Mouse (Mus musculus) erythroblast, embryonic 14.5 days (primary cell): ENCODE measurements around the gene Rsad1. TPM values are rescaled to one million over a fixed set of nuclear protein-coding genes. Genes with fewer than 3 reads are reported as not detected.

ENCODE experiments used
- H3K27me3 ChIP-seq: 2 replicates; pipeline ENCODE4 v1.6.1; 2012; ENCODE audit warnings: inconsistent platforms; ENCODE audit not compliant: control insufficient read depth
- H3K36me3 ChIP-seq: 2 replicates; pipeline ENCODE4 v1.6.1; 2012; ENCODE audit warnings: mild to moderate bottlenecking, inconsistent platforms; ENCODE audit not compliant: control insufficient read depth
- H3K4me1 ChIP-seq: 2 replicates; pipeline ENCODE4 v1.6.1; 2012; ENCODE audit warnings: inconsistent platforms; ENCODE audit not compliant: control insufficient read depth
- H3K4me3 ChIP-seq: replicated peaks from 2 replicates; pipeline ENCODE3; 2012; ENCODE audit warnings: moderate library complexity, mild to moderate bottlenecking, inconsistent platforms
- H3K9me3 ChIP-seq: 2 replicates; pipeline ENCODE4 v1.6.1; 2012; ENCODE audit warnings: low read length, inconsistent platforms, mixed read lengths; ENCODE audit not compliant: control insufficient read depth
- GATA1 ChIP-seq: IDR thresholded peaks from 2 replicates; pipeline ENCODE4 v1.6.1; 2012; ENCODE audit warnings: low read length, inconsistent platforms, mixed read lengths
- TAL1 ChIP-seq: IDR thresholded peaks from 3 replicates; pipeline ENCODE4 v1.6.1; 2012; ENCODE audit warnings: low read length, inconsistent platforms, mixed read lengths
- polyA plus RNA-seq: library from polyadenylated mRNA; stranded (reverse); fragments of >175 nt; gene quantifications from 2 replicates; pipeline ENCODE4 v1.2.3, GENCODE M21; 2012

Rsad1 gene
- 0.02 TPM in 1 of 2 replicates, not detected in the other for polyA plus RNA-seq

- Histone ChIP-seq H3K4me1 (peaks cover 18% of the 10 kb centered on the region), H3K4me3 (peak within 1 kb of the TSS; percentile 66), H3K27me3 (0 out of 2 replicates have a peak, but pooled peaks cover 3% of the 10 kb centered on the region), H3K9me3 (peaks cover 4% of the 10 kb centered on the region; the same call in 1 of the 2 replicates), H3K36me3 (no peaks in the 10 kb centered on the region)
- TF ChIP-seq GATA1 (no peak), TAL1 (no peak)
Observed at GRCm38 (mm10) chr11:94548888-94549690, at the start of gene Rsad1. Gene Rsad1 (minus strand): TSS chr11:94549255.

DNA sequence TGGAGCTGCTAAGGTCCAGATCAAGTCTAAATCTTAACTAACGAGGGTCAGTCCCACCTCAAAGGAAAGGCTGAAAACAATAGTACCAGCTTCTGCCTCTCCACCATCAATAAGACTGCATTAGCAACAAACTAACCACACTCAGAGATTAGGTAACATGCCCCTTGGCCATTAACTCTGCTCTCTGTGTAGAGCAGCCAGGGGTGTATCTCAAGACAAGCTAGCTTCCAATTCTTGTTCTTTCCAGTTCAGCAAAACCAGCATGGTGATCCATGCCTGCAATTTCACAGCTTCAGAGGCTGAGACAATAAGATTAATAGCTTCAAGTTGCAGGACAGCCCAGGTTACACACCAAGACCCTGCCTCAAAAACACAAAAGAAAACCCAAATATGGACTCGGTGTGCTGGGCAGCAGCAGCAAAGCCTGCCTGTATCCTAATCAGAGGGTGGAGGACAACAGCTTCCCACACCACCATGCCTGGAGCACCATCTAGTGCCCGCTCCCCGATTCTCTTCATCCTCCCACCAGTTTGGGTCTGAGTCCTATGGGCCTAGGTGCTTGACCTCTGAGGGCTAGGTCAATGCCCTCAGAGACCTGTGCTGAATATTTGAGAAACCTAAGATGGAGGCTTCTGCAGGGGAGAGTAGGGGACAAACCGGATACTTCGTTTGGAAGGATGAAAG lies 49.5 kb upstream of the Rsad1 start:
- Histone ChIP-seq H3K36me3 (no peaks in the 10 kb centered on the region), H3K4me3 (no peak overlapping the region), H3K9me3 (no peaks in the 10 kb centered on the region), H3K4me1 (peaks cover 10% of the 10 kb centered on the region), H3K27me3 (peaks cover 18% of the 10 kb centered on the region)
- TF ChIP-seq GATA1: no peak
- no peak for TF ChIP-seq TAL1

DNA sequence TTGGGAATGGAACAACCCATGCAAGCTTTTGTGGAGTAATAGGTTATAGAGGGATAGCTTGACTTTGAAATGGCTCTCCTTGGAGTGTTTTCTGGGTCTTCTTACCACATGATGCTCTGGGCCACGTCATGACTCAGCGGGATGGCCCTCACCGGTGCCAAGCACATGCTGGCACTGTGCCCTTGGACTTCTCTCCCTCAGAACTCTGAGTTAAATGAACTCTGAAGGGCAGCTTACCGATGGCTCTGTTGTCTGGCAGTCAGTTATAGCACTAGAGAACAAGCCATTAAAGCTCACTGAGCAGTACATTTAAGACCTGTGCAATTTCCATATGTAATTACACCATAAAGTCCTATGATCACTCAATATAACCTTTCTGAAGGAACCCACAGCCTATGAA lies 48.3 kb upstream of the Rsad1 start:
- TF ChIP-seq TAL1 (no peak), GATA1 (no peak)

GRCm38 (mm10) chr11:94596311-94596852 lies 47.3 kb upstream of the Rsad1 start:
- H3K9me3 ChIP-seq: no peaks in the 10 kb centered on the region
- no peaks in the 10 kb centered on the region for H3K36me3 ChIP-seq
- H3K27me3 ChIP-seq: peaks cover 8% of the 10 kb centered on the region
- H3K4me3 ChIP-seq: no peak overlapping the region
- TF ChIP-seq GATA1 (no peak), TAL1 (no peak)
- peaks cover 4% of the 10 kb centered on the region for H3K4me1 ChIP-seq

More for the DNA sequence above, 48.3 kb upstream of the Rsad1 start:
- Histone ChIP-seq H3K27me3 (peaks cover 17% of the 10 kb centered on the region), H3K9me3 (no peaks in the 10 kb centered on the region), H3K36me3 (no peaks in the 10 kb centered on the region), H3K4me3 (no peak overlapping the region), H3K4me1 (peaks cover 10% of the 10 kb centered on the region)

GRCm38 (mm10) chr11:94587511-94587910 lies 38.5 kb upstream of the Rsad1 start:
- Histone ChIP-seq H3K4me3 (no peak overlapping the region), H3K27me3 (no peaks in the 10 kb centered on the region), H3K4me1 (no peaks in the 10 kb centered on the region), H3K36me3 (no peaks in the 10 kb centered on the region), H3K9me3 (no peaks in the 10 kb centered on the region)
- TF ChIP-seq TAL1 (no peak), GATA1 (no peak)

DNA sequence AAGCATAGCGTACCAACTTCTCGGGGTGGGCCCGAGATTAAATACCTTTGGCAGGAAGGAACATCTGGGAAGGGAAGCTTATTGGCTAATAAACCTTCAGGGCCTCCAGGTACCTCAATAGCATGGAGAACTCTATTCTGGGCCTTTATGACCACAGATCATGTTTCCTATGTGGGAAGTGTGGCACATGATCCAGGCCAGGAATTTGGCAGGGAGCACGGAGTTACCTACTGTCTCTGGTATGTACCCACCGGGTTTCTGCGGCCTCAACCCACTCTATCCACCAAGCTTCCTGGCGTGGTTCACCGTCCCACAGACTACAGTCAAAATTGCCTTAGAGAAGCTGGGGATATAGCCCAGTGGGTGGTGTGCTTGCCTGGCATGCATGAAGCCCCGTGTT lies 36.0 kb upstream of the Rsad1 start:
- H3K27me3 ChIP-seq: no peaks in the 10 kb centered on the region
- no peaks in the 10 kb centered on the region for H3K36me3 ChIP-seq
- H3K4me3 ChIP-seq: no peak overlapping the region
- TF ChIP-seq GATA1 (no peak), TAL1 (no peak)
- H3K4me1 ChIP-seq: no peaks in the 10 kb centered on the region
- no peaks in the 10 kb centered on the region for H3K9me3 ChIP-seq

- H3K27me3 ChIP-seq: no peaks in the 10 kb centered on the region
- H3K36me3 ChIP-seq: no peaks in the 10 kb centered on the region
- H3K4me1 ChIP-seq: no peaks in the 10 kb centered on the region
- no peak overlapping the region for H3K4me3 ChIP-seq
- TF ChIP-seq GATA1 (no peak), TAL1 (no peak)
- no peaks in the 10 kb centered on the region for H3K9me3 ChIP-seq
Observed at GRCm38 (mm10) chr11:94580111-94580740, 31.2 kb upstream of the Rsad1 start.

DNA sequence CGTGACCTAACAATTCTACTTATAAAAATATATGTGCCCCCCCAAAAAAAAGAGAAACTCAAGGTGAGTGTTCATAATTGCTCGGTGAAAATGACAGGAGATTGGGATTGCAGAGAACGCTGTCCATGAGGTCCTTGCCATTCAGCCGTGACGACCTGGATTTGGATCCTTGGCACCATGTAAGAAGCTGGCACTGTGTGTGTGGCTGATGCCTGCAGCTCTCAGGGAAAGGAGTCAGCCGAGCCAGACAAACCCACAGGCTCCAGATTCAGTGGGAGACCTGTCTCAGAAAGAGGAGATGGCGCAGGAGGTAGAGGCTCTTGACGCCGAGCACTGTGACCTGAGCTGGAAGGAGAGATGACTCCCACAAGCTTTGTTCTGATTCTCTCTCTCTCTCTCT lies 27.3 kb upstream of the Rsad1 start:
- H3K27me3 ChIP-seq: no peaks in the 10 kb centered on the region
- no peaks in the 10 kb centered on the region for H3K9me3 ChIP-seq
- TF ChIP-seq GATA1 (no peak), TAL1 (no peak)
- no peaks in the 10 kb centered on the region for H3K36me3 ChIP-seq
- H3K4me3 ChIP-seq: no peak overlapping the region
- H3K4me1 ChIP-seq: no peaks in the 10 kb centered on the region

DNA sequence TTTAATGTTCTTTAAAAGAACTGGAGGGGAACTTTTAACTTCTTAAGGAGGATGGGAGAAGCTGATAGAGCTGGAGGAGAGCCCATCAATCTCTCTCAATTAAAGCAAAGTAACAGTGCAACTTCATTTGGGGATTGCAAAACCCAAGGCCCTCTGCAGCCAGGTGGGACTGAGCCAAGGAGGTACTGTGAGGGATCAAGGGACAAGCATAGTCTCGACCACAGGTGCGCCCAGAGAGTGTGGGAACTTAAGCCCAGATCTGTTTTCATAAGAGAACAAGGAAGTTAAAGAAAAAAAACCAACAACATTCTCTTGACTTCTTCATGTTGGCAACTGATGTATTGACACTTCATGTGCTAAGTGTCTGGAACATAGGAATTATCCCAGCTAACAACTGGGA lies 26.0 kb upstream of the Rsad1 start:
- H3K27me3 ChIP-seq: no peaks in the 10 kb centered on the region
- H3K9me3 ChIP-seq: no peaks in the 10 kb centered on the region
- H3K4me3 ChIP-seq: no peak overlapping the region
- H3K4me1 ChIP-seq: no peaks in the 10 kb centered on the region
- TF ChIP-seq TAL1: no peak
- no peak for TF ChIP-seq GATA1
- no peaks in the 10 kb centered on the region for H3K36me3 ChIP-seq
